Mouse (Mus musculus) cerebellum, adult 2 months (tissue): Measurements from ENCODE around the gene 6030468B19Rik. TPM values are rescaled to one million over a fixed set of nuclear protein-coding genes. Genes with fewer than 3 reads are reported as not detected.

Source experiments
- DNase-seq, 2 experiments: peaks; one replicate each; pipeline ENCODE4 v3.0.0; 2021
- H3K27ac ChIP-seq: fragments of 200-500 bp; 2 replicates; pipeline ENCODE4 v1.5.1; 2012; ENCODE audit warnings: low read length, control low read depth, inconsistent platforms; ENCODE audit not compliant: insufficient read depth
- H3K27me3 ChIP-seq: fragments of 200-500 bp; 2 replicates; pipeline ENCODE4 v1.6.1; 2012; ENCODE audit warnings: inconsistent platforms, mild to moderate bottlenecking, low read length, moderate library complexity; ENCODE audit not compliant: control insufficient read depth, insufficient read depth
- H3K4me1 ChIP-seq: fragments of 200-500 bp; 2 replicates; pipeline ENCODE4 v1.6.1; 2011; ENCODE audit warnings: low read length; ENCODE audit not compliant: control insufficient read depth, insufficient read depth
- H3K4me3 ChIP-seq: fragments of 200-500 bp; replicated peaks from 2 replicates; pipeline ENCODE3; 2011; ENCODE audit warnings: mild to moderate bottlenecking, low read depth, low read length, control low read depth; ENCODE audit not compliant: insufficient read depth
- CTCF ChIP-seq: fragments of 200-500 bp; IDR thresholded peaks from 2 replicates; pipeline ENCODE4 v1.5.1; 2011; ENCODE audit warnings: low read depth, mild to moderate bottlenecking, control low read depth, low read length, moderate library complexity, borderline replicate concordance; ENCODE audit not compliant: insufficient read depth
- POLR2A ChIP-seq: fragments of 200-500 bp; IDR thresholded peaks from 2 replicates; pipeline ENCODE4 v1.6.1; 2011; ENCODE audit warnings: low read length, control low read depth, borderline replicate concordance; ENCODE audit not compliant: insufficient read depth
- WGBS: fragments of 180-500 bp; shearing (Covaris S2); methylation state at CpG from one replicate; pipeline ENCODE4 v1.1.7; 2018; 5-methylcytosine and 5-hydroxymethylcytosine counted together
- polyA plus RNA-seq: library from polyadenylated mRNA; depleted of rRNA; stranded (reverse); fragments of >200 nt; gene quantifications from 2 replicates; pipeline ENCODE4 v1.2.3, GENCODE M21; 2012

6030468B19Rik gene
- polyA plus RNA-seq, 1 experiment: not detected

DNA sequence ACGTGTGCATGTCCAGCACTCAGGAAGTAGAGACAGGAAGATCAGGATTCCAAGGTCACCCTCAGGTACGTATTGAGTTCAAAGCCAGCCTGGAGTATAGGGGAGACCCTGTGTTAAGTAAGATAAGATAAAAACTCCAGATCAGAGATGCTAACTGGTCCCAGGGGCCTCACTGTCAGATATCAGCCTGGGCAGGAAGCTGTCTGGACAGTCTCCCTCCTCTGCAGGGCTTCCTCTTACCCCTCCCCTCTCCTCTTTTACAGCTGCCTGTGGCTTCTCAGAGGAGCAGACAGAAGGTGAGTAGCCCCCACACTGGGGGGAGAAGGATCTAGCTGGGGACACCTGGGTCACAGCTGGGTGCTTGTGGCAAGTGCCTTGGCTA, 691 bp downstream of the 6030468B19Rik start:
- no peak overlapping the region for H3K27ac ChIP-seq
- no peaks in the 10 kb centered on the region; the same call in 1 of the 2 replicates for H3K27me3 ChIP-seq
- no peaks in the 10 kb centered on the region for H3K4me1 ChIP-seq
- TF ChIP-seq POLR2A: no peak
- no peak for TF ChIP-seq CTCF
- WGBS: 86% methylated on average over 2 of the region's 2 CpGs
- no peak for DNase-seq
- H3K4me3 ChIP-seq: no peak overlapping the region

DNA sequence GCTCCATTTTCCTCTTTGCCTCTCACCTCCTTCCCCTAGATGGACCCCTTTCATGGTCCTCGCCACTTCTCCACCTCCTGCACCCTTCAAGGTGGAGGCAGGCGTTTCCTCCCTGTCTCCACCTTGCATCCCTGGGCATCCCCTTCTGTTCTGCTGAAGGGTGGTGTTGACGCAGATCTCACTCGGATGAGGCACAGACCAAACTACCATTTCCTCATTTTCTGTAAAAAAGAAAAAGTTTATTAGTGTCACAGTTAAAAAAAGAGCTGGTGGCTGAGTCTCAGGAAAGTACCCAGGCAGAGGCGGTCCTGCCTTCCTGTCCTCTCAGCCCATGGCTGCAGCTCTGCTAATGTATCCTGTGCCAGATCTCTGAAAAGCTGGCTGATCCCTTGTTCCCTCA, 1.7 kb downstream of the 6030468B19Rik start:
- no peaks in the 10 kb centered on the region; the same call in 1 of the 2 replicates for H3K27me3 ChIP-seq
- TF ChIP-seq CTCF: no peak
- TF ChIP-seq POLR2A: no peak
- no peaks in the 10 kb centered on the region for H3K4me1 ChIP-seq
- H3K4me3 ChIP-seq: no peak overlapping the region
- no peak overlapping the region for H3K27ac ChIP-seq
- DNase-seq: no peak
- 74% methylated on average over 5 of the region's 5 CpGs for WGBS

DNA sequence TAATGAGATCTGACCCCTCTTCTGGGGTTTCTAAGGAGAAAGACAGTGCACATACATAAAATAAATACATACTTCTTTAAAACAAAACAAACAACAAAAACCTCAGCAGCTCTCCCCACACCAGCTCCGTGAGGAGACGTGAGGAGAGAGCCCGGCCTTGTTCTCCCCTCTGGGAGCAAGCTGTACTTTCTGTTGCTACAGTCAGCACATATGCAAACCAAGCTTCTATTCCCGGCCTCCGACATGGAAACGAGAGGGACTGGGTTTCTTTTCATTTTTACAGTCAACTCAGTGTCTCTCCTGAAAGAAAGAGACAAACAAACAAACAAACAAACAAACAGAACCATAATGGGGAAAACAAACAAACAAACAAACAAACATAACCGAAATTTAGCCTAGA, 2.6 kb downstream of the 6030468B19Rik start:
- no peak overlapping the region for H3K4me3 ChIP-seq
- no peak overlapping the region for H3K27ac ChIP-seq
- WGBS: 87% methylated on average over 7 of the region's 7 CpGs
- no peaks in the 10 kb centered on the region; the same call in 1 of the 2 replicates for H3K27me3 ChIP-seq
- no peak for DNase-seq
- no peak for TF ChIP-seq CTCF
- TF ChIP-seq POLR2A: no peak
- no peaks in the 10 kb centered on the region for H3K4me1 ChIP-seq

DNA sequence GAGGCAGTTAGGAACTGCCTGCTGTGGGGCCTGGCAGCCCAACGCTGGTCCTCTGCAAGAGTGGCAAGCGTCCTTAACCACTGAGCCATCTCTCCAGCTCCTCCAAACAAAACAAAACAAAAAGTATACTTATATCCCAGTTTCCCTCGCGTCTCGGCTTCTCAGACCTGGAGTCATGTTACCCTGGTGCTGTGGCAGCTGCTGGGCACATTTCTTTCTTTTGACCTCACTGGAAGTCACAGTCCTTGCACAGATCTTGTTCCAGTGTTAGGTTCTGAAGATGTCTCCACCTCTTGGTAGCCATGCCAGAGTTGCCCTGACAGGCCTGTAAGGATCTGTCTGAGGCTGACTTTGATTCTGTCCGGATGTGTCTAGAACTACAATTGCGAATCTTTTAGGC, 4.2 kb downstream of the 6030468B19Rik start:
- H3K4me1 ChIP-seq: no peaks in the 10 kb centered on the region
- H3K27me3 ChIP-seq: no peaks in the 10 kb centered on the region; the same call in 1 of the 2 replicates
- no peak overlapping the region for H3K27ac ChIP-seq
- WGBS: 78% methylated on average over 7 of the region's 7 CpGs
- TF ChIP-seq POLR2A: no peak
- TF ChIP-seq CTCF: no peak
- no peak overlapping the region for H3K4me3 ChIP-seq
- no peak for DNase-seq

DNA sequence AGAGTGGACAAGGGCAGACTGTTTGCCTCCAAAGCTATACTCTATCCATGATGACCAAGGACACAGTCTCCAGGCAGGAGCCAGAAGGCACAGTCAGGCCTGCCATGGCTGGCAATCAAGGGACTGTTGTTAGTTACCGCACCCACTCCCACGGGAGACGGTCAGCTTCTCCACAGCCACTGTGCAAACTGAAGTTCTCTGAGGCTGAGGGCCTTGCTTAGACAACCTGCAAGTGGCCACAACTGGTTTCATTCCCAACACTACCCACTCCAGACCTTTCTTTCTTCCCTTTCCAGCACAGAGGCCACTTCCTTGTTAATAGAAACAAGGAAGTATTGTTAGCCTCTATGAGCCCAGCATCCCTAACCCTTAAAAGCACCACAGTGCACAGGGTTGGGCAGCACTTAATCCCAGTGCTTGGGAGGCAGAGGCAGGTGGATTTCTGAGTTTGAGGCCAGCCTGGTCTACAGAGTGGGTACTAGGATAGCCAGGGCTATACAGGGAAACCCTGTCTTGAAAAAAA, 5.8 kb downstream of the 6030468B19Rik start:
- no peak for TF ChIP-seq CTCF
- 83% methylated on average over 3 of the region's 3 CpGs for WGBS
- Histone ChIP-seq H3K4me1 (no peaks in the 10 kb centered on the region), H3K27ac (no peak overlapping the region), H3K4me3 (no peak overlapping the region), H3K27me3 (no peaks in the 10 kb centered on the region)
- DNase-seq: no peak

DNA sequence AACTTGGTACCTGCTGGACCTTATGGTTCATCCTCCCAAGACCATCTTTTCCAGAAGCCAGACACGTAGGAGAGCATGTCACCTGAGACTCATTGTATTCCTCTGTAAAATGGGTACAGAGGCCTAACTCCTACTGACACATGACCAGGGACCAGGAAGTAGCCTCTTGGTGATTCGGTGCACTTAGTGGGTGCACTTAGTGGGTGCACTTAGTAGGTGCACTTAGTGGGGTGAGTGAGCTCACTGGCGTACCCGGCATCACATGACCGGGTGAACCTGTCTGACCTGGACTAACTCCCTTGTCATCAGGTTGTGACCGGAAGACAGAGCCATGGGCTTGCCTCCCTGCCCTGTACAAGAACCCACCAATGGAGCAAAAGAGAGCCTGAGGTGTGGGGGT, 9.3 kb downstream of the 6030468B19Rik start:
- TF ChIP-seq POLR2A (no peak), CTCF (no peak)
- Histone ChIP-seq H3K4me3 (no peak overlapping the region), H3K27me3 (no peaks in the 10 kb centered on the region; the same call in 1 of the 2 replicates), H3K4me1 (peaks cover 6% of the 10 kb centered on the region; the same call in 1 of the 2 replicates), H3K27ac (no peak overlapping the region)
- DNase-seq: no peak
- 94% methylated on average over 6 of the region's 6 CpGs for WGBS

DNA sequence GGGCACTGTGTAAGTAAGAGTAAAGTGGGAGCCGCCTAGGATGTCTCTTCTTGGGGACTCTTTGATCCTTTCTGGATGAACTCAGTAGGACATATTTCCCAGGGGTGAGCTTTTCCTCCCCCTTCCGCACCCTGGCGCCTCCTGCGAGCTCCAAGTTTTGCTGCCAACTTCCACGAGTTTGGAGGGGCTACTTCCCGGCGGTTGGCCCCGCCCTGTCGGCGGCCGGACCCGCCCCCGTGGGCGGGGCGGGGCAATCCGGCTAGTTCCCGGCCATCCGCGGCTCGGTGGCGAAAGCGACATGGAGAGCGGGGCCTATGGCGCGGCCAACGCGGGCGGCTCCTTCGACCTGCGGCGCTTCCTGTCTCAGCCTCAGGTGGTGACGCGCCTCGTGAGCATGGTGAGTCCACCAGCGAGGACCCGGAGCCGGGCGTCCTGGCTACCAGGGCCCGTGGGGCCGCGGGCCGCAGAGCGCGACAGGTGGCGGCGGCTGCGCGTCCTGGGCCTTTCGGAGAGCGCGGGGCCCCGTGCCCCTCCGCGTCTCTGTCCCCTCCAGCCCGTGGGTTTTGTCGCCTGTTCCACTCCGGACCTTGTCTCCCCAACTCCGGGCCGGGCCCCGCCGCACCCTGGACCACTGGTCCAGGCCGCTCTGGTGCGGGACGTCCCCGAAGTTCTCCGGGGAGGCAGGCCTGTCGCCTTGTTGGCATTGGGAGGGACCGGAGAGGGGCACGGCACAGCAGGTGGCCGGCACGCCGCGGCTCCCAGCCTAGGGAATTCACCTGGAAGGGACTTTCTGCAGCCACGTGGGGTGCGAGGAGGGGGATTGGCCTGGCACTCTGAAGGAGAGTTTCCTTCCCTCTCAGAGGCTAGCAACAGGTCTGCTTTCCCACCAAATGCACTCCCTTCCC, 12.2 kb downstream of the 6030468B19Rik start, which contains the start of the genes Gm20708 and Syngr2:
Gm20708 (plus strand) TSS at position 262 of the 905 bp plus-strand sequence.
Syngr2 (plus strand) TSS at position 262 of the 905 bp plus-strand sequence.
- peak within 1 kb of the TSS; percentile 52 for H3K4me3 ChIP-seq
- WGBS: under 1% methylated on average over 68 of the region's 75 CpGs
- H3K27me3 ChIP-seq: no peaks in the 10 kb centered on the region; the same call in 1 of the 2 replicates
- peak in 1 of 2 experiments; percentile 34 for DNase-seq
- TF ChIP-seq POLR2A (no peak), CTCF (no peak)
- peaks cover 8% of the 10 kb centered on the region for H3K4me1 ChIP-seq
- H3K27ac ChIP-seq: no peak within 1 kb of the TSS
